Mouse (Mus musculus): ENCODE data around the gene Cldnd2. TPM values are rescaled to one million over a fixed set of nuclear protein-coding genes. Genes with fewer than 3 reads are reported as not detected.
A peak's percentile ranks its signal among the peaks of the same experiment; 100 is the strongest.

Gene Cldnd2
- polyA plus RNA-seq, 1 experiment from 2014 or later = not detected

DNA sequence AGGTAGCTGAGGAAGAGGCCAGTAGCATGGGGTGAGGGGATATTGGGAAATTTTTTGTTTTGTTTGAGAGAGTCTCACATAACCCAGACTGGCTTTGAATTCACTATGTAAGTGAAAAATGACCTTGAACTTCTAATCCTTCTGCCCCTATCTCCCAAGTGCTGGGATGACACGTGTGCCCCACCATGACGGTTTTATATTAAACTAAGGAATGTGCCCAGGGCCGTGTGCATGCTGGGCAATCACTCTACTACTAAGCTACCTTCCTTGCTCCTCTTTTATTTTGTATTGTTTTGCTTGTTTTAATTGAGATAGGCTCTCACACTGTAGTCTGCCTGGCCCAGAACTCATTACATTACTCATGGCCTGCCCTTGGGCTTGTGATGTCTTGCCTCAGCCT lies 489 bp downstream of the Cldnd2 start:
- Histone ChIP-seq H3K9ac (replicated peaks; ENCODE audit: low read length) (no peak overlapping the region), H3K4me1 (ENCODE audit: control insufficient read depth, insufficient read depth, low read length) (peaks cover 18% of the 10 kb centered on the region), H3K4me2 (ENCODE audit: low read length) (no peak overlapping the region), H3K9me3 (ENCODE audit: control insufficient read depth, low read length) (no peaks in the 10 kb centered on the region), H3K4me3 (replicated peaks; ENCODE audit: low read depth, low read length) (no peak overlapping the region), H3K36me3 (ENCODE audit: control insufficient read depth, insufficient read depth, low read length) (no peaks in the 10 kb centered on the region), H3K27me3 (ENCODE audit: control insufficient read depth, insufficient read depth, low read length) (no peaks in the 10 kb centered on the region), H3K27ac (replicated peaks; ENCODE audit: low read depth, low read length) (no peak overlapping the region)
- ATAC-seq (ENCODE audit: low FRiP score, low TSS enrichment) = no peak
- DNase-seq = no peak
- WGBS = 86% methylated on average over 3 of the region's 3 CpGs

DNA sequence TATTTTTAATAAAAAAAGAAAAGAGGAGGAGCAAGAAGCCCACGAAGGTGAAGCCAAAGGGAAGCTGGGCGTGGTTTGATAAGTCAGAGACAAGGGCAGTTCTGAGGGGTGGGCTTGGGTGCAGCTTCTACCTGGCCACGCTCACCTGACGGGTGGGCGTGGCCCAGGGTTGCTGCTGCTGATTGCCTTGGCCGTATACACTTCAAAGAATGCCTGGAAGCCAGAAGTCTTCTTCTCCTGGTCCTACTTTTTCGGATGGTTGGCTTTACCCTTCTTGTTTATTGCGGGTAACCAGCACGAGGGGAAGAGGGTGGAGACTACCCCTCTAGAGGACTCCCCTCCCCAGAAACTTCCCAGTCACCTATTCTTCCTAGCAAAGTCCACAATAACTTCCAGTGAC lies 2.1 kb downstream of the Cldnd2 start:
- Histone ChIP-seq H3K9me3 (ENCODE audit: control insufficient read depth, low read length) (no peaks in the 10 kb centered on the region), H3K9ac (replicated peaks; ENCODE audit: low read length) (peak overlapping the region; percentile 59), H3K27me3 (ENCODE audit: control insufficient read depth, insufficient read depth, low read length) (no peaks in the 10 kb centered on the region), H3K4me2 (ENCODE audit: low read length) (peak overlapping the region; percentile 83), H3K27ac (replicated peaks; ENCODE audit: low read depth, low read length) (peak overlapping the region; percentile 84), H3K4me1 (ENCODE audit: control insufficient read depth, insufficient read depth, low read length) (peaks cover 18% of the 10 kb centered on the region), H3K36me3 (ENCODE audit: control insufficient read depth, insufficient read depth, low read length) (no peaks in the 10 kb centered on the region), H3K4me3 (replicated peaks; ENCODE audit: low read depth, low read length) (peak overlapping the region; percentile 55)
- WGBS = 19% methylated on average over 9 of the region's 9 CpGs
- no peak for ATAC-seq (ENCODE audit: low FRiP score, low TSS enrichment)
- DNase-seq = no peak

DNA sequence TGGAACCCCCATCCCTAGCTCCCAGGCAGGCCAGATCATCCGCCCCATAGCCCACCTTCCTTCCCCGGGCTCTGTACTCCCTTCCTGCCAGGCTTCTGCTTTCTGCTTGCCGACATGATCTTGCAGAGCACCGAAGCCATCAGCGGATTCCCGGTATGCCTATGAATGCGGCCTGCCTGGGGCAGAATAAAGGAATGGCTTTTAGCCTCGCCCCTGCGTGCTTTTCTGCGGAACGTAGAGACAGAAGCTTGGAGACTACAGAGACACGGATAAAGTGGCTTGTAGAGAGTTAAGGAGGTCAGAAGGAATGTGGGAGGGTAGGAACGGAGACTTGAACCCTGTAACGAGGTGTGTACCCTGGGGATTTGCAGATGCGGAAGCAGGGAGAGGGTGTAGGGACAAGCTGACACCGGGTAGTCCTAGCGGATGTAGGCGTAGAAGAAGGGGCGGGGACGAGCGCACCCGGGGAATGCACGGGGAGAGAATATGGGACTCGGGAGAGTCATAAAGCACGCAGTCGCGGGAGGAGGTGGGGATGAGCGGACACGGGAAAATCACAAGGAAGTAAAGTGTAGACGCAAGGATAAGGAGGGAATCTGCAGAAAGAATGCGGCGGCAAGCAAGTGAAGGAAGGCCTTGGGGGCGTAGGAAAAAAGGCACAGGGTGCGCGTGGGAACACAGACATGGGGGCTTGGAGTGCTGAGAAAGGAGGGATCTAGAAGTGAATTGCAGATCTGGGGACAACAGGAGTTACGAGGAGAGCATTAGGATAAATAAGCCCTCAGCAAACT lies 2.7 kb downstream of the Cldnd2 start:
- Histone ChIP-seq H3K4me1 (ENCODE audit: control insufficient read depth, insufficient read depth, low read length) (peaks cover 18% of the 10 kb centered on the region), H3K27me3 (ENCODE audit: control insufficient read depth, insufficient read depth, low read length) (no peaks in the 10 kb centered on the region), H3K9ac (replicated peaks; ENCODE audit: low read length) (peak overlapping the region; percentile 59), H3K27ac (replicated peaks; ENCODE audit: low read depth, low read length) (peak overlapping the region; percentile 84), H3K4me2 (ENCODE audit: low read length) (peak overlapping the region; percentile 83), H3K4me3 (replicated peaks; ENCODE audit: low read depth, low read length) (peak overlapping the region; percentile 55), H3K9me3 (ENCODE audit: control insufficient read depth, low read length) (no peaks in the 10 kb centered on the region), H3K36me3 (ENCODE audit: control insufficient read depth, insufficient read depth, low read length) (no peaks in the 10 kb centered on the region)
- under 1% methylated on average over 36 of the region's 36 CpGs for WGBS
- ATAC-seq (ENCODE audit: low FRiP score, low TSS enrichment) = peak; percentile 77
- DNase-seq = peak; percentile 77

DNA sequence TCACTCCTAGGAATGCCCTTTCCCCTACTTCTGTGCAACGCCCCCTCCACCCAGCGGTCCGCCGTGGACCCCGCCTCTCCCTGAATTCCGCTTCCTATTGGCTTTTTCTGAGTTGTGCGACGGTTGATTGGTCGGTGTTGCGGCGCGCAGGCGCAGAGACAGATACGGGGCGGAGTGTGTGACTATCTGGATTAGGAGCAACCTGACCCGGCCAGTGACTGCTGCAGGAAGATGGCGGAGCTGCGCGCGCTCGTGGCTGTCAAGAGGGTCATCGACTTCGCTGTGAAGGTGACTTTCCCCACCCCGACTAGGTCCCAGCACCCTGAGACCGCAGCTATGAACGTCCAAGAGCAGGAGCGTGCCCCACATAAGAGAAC lies 3.3 kb downstream of the Cldnd2 start, which contains the start of the genes Etfb and Gm45233:
Gene Etfb, plus strand, starts transcription at position 167 of the 377 bp plus-strand sequence.
Gene Gm45233, plus strand, starts transcription at position 212 of the 377 bp plus-strand sequence.
- DNase-seq (peak; percentile 96), ATAC-seq (ENCODE audit: low FRiP score, low TSS enrichment) (peak; percentile 95)
- Histone ChIP-seq H3K27ac (replicated peaks; ENCODE audit: low read depth, low read length) (peak within 1 kb of the TSS; percentile 84), H3K4me1 (ENCODE audit: control insufficient read depth, insufficient read depth, low read length) (peaks cover 18% of the 10 kb centered on the region), H3K9ac (replicated peaks; ENCODE audit: low read length) (peak within 1 kb of the TSS; percentile 59), H3K36me3 (ENCODE audit: control insufficient read depth, insufficient read depth, low read length) (no peaks in the 10 kb centered on the region), H3K27me3 (ENCODE audit: control insufficient read depth, insufficient read depth, low read length) (no peaks in the 10 kb centered on the region), H3K4me2 (ENCODE audit: low read length) (peak within 1 kb of the TSS; percentile 83), H3K4me3 (replicated peaks; ENCODE audit: low read depth, low read length) (peak within 1 kb of the TSS; percentile 55), H3K9me3 (ENCODE audit: control insufficient read depth, low read length) (no peaks in the 10 kb centered on the region)
- 0% methylated on average over 27 of the region's 27 CpGs for WGBS

DNA sequence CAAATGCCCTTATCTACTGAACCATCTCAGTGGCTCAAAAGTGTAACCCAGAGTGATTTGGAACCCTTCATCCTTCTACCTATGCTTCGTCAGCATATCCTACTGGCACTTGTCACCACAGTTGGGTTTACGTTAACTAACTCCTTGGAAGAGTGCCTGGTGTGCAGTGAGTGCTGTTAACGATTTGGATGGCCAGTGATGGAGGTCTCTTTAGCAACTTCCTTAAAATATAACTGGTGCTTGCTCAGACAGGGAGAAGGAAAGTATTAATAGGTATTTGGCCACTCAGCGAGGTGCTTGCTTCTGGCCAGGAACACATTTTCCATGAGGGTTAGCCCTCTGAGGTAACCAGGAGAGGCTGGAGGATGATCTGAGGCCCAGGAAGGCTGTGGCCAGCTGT lies 7.2 kb downstream of the Cldnd2 start:
- 94% methylated on average over 4 of the region's 4 CpGs for WGBS
- Histone ChIP-seq H3K27ac (replicated peaks; ENCODE audit: low read depth, low read length) (no peak overlapping the region), H3K9me3 (ENCODE audit: control insufficient read depth, low read length) (no peaks in the 10 kb centered on the region), H3K4me1 (ENCODE audit: control insufficient read depth, insufficient read depth, low read length) (peaks cover 13% of the 10 kb centered on the region), H3K4me3 (replicated peaks; ENCODE audit: low read depth, low read length) (no peak overlapping the region), H3K9ac (replicated peaks; ENCODE audit: low read length) (no peak overlapping the region), H3K36me3 (ENCODE audit: control insufficient read depth, insufficient read depth, low read length) (0 out of 2 replicates have a peak, but pooled peaks cover 1% of the 10 kb centered on the region), H3K4me2 (ENCODE audit: low read length) (no peak overlapping the region), H3K27me3 (ENCODE audit: control insufficient read depth, insufficient read depth, low read length) (no peaks in the 10 kb centered on the region)
- ATAC-seq (ENCODE audit: low FRiP score, low TSS enrichment) (no peak), DNase-seq (no peak)

DNA sequence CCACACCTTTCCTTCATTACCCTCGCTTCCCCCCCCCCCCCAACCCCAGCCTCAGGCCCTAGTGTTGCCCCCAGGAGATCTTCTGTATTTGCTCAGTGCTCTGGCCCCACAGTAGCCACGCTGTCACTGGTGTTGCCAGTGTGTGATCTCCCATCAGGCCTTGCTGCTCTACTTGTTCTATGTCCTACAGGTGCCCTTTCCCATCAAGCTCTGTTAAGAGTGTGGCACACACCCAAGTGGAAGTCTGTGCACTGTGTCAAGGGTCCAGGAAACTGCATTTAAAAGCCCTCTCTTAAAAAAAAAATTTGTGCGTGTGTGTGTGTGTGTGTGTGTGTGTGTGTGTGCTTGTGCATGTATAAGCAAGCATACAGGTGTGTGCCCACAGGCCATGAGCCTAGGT lies 7.7 kb downstream of the Cldnd2 start:
- DNase-seq (no peak), ATAC-seq (ENCODE audit: low FRiP score, low TSS enrichment) (no peak)
- Histone ChIP-seq H3K4me2 (ENCODE audit: low read length) (no peak overlapping the region), H3K9me3 (ENCODE audit: control insufficient read depth, low read length) (no peaks in the 10 kb centered on the region), H3K27me3 (ENCODE audit: control insufficient read depth, insufficient read depth, low read length) (no peaks in the 10 kb centered on the region), H3K4me3 (replicated peaks; ENCODE audit: low read depth, low read length) (no peak overlapping the region), H3K36me3 (ENCODE audit: control insufficient read depth, insufficient read depth, low read length) (peaks cover 6% of the 10 kb centered on the region; the same call in 1 of the 2 replicates), H3K27ac (replicated peaks; ENCODE audit: low read depth, low read length) (no peak overlapping the region), H3K4me1 (ENCODE audit: control insufficient read depth, insufficient read depth, low read length) (peaks cover 11% of the 10 kb centered on the region), H3K9ac (replicated peaks; ENCODE audit: low read length) (no peak overlapping the region)
- WGBS = 94% methylated on average over 3 of the region's 3 CpGs

DNA sequence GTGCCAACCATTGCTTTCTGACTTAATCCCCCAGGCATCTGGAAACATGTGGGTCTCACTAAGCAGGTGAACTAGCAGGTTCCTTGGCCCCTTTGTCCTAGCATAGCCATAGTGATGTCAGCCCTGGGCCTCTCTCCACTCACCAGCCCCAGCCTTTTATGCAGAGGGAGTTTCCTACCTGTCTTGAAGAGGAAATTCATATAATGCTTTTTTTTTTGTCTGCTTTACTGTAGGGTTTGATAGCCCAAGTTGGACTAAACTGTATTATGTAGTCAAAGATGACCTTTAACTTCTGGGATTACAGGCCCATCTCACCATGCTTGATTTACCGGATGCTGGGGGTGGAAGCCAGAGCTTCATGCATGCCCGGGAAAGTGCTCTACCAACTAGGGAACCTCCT lies 9.2 kb downstream of the Cldnd2 start:
- H3K4me3 ChIP-seq (replicated peaks; ENCODE audit: low read depth, low read length) = no peak overlapping the region
- WGBS = 93% methylated on average over 2 of the region's 2 CpGs
- no peaks in the 10 kb centered on the region for H3K9me3 ChIP-seq (ENCODE audit: control insufficient read depth, low read length)
- DNase-seq (no peak), ATAC-seq (ENCODE audit: low FRiP score, low TSS enrichment) (no peak)
- peaks cover 20% of the 10 kb centered on the region for H3K36me3 ChIP-seq (ENCODE audit: control insufficient read depth, insufficient read depth, low read length)
- no peak overlapping the region for H3K27ac ChIP-seq (replicated peaks; ENCODE audit: low read depth, low read length)
- no peaks in the 10 kb centered on the region for H3K27me3 ChIP-seq (ENCODE audit: control insufficient read depth, insufficient read depth, low read length)
- no peak overlapping the region for H3K9ac ChIP-seq (replicated peaks; ENCODE audit: low read length)
- H3K4me1 ChIP-seq (ENCODE audit: control insufficient read depth, insufficient read depth, low read length) = peaks cover 4% of the 10 kb centered on the region
- no peak overlapping the region for H3K4me2 ChIP-seq (ENCODE audit: low read length)

DNA sequence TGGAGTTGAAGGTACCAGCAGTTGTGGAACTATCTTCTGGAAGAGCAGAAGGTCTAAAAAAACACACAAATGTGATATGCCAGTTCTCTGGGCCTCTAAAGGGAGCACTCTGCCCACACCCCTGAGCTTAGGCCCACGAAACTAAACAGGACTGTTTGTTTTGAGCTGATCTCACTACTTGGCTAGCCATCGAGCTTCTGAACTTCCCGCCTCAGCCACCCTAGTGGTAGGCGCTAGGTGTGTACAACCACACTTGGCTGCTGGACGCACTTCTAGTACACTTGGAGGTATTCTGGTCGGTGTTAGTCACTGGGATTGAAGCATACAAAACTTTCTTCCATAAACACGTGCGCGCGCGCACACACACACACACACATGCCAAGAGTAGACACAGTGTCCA lies 11.1 kb downstream of the Cldnd2 start:
- WGBS = 93% methylated on average over 11 of the region's 11 CpGs
- Histone ChIP-seq H3K4me1 (ENCODE audit: control insufficient read depth, insufficient read depth, low read length) (no peaks in the 10 kb centered on the region), H3K9ac (replicated peaks; ENCODE audit: low read length) (no peak overlapping the region)

DNA sequence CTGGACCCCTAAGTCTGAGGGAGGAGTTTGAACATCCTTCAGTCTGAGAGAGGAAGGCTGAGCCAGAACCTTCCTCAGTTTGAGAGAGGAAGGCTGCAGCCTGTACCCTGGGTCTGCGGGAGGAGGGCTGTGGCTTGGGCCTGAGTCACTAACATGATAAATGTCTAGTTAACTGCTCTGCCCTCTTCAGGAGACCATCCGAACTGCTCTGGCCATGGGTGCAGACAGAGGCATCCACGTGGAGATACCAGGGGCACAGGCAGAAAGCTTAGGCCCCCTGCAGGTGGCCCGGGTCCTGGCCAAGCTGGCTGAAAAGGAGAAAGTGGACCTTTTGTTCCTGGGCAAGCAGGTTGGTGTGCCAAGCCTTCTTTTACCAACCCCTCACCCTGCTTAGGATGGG lies 12.0 kb downstream of the Cldnd2 start:
- no peak; the same call in 1 of the 2 replicates for ATAC-seq (ENCODE audit: low FRiP score, low TSS enrichment)
- Histone ChIP-seq H3K9me3 (ENCODE audit: control insufficient read depth, low read length) (no peaks in the 10 kb centered on the region), H3K4me1 (ENCODE audit: control insufficient read depth, insufficient read depth, low read length) (no peaks in the 10 kb centered on the region), H3K9ac (replicated peaks; ENCODE audit: low read length) (no peak overlapping the region), H3K4me3 (replicated peaks; ENCODE audit: low read depth, low read length) (no peak overlapping the region), H3K27ac (replicated peaks; ENCODE audit: low read depth, low read length) (no peak overlapping the region), H3K27me3 (ENCODE audit: control insufficient read depth, insufficient read depth, low read length) (no peaks in the 10 kb centered on the region), H3K4me2 (ENCODE audit: low read length) (no peak overlapping the region), H3K36me3 (ENCODE audit: control insufficient read depth, insufficient read depth, low read length) (peaks cover 38% of the 10 kb centered on the region)
- DNase-seq = no peak
- WGBS = 44% methylated on average over 4 of the region's 4 CpGs

More for the DNA sequence above, 11.1 kb downstream of the Cldnd2 start:
- H3K27ac ChIP-seq (replicated peaks; ENCODE audit: low read depth, low read length) = no peak overlapping the region
- H3K27me3 ChIP-seq (ENCODE audit: control insufficient read depth, insufficient read depth, low read length) = no peaks in the 10 kb centered on the region
- peaks cover 32% of the 10 kb centered on the region for H3K36me3 ChIP-seq (ENCODE audit: control insufficient read depth, insufficient read depth, low read length)
- no peak overlapping the region for H3K4me3 ChIP-seq (replicated peaks; ENCODE audit: low read depth, low read length)
- no peak overlapping the region for H3K4me2 ChIP-seq (ENCODE audit: low read length)
- DNase-seq = no peak
- ATAC-seq (ENCODE audit: low FRiP score, low TSS enrichment) = no peak
- H3K9me3 ChIP-seq (ENCODE audit: control insufficient read depth, low read length) = no peaks in the 10 kb centered on the region

Data from midbrain, embryonic 14.5 days (tissue).